In the genomic region with DNA sequence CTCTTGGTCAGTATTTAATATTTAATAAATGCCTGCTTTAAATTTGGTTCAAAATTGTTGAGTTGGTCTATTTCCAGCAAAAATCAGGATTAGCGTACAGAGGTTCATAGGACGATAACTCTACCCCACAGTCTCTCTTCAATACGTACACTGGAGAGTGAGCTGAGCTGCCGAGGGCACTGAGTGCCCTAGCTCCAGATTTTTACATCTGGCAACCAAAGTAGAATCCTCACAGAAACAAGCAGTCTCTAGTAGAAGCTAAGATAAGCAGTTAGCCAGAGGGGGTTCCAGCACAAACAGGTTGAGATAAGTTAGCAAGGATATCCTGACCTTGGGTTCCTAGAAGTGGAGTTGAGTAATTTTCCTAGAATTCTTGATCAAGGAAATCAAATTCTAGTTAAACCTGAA, we compare ENCODE assay signal across 8 mouse cellular contexts. TPM values are rescaled to one million over a fixed set of nuclear protein-coding genes. Genes with fewer than 3 reads are reported as not detected.
DNase-seq lines count a peak whose midpoint lies in the region; ATAC-seq and TF ChIP-seq lines count a peak whose summit lies in the region.

No protein-coding gene starts in this region.

- H3K36me3 ChIP-seq in heart, embryonic 13.5 days = peaks cover 26% of the 10 kb centered on the region
- H3K36me3 ChIP-seq in hindbrain, embryonic 11.5 days (ENCODE audit: control insufficient read depth, insufficient read depth, low read length) = 0 out of 2 replicates have a peak, but pooled peaks cover 2% of the 10 kb centered on the region
- H3K36me3 ChIP-seq in midbrain, embryonic 10.5 days = peaks cover 20% of the 10 kb centered on the region

- in situ Hi-C loops in Patski (cut with MboI; ENCODE audit: low pct_unique_long_range_greater_than_20kb) = loop anchor here (25.0 kb wide), 1 partner anchor 436 kb away; no protein-coding TSS in a partner anchor

- H3K4me3 ChIP-seq in heart, embryonic 13.5 days = peak overlapping the region; percentile 70
- H3K4me3 ChIP-seq in hindbrain, embryonic 11.5 days (ENCODE audit: low read depth, low read length) = peak overlapping the region; percentile 68
- peak overlapping the region; percentile 85 for H3K4me3 ChIP-seq in midbrain, embryonic 10.5 days

- DNase-seq in heart, postnatal 10 days = no peak
- no peak for DNase-seq in Patski (ENCODE audit: low read depth, low spot score)
- DNase-seq in hindbrain, embryonic 11.5 days (ENCODE audit: low spot score) = no peak
- DNase-seq in midbrain, embryonic 10.5 days (ENCODE audit: low spot score) = no peak
- DNase-seq in ovary, adult 18-20 months (ENCODE audit: low spot score) = no peak
- DNase-seq in spleen, postnatal 4 days (ENCODE audit: low spot score in 2 of 2) = no peak
- DNase-seq in spleen, postnatal 10 days (ENCODE audit: low spot score in 2 of 2) = no peak

- CTCF ChIA-PET in Patski (lab: Charles Lee) = no interaction called here

- peak overlapping the region; percentile 84 for H3K9ac ChIP-seq in heart, embryonic 13.5 days
- peak overlapping the region; percentile 69 for H3K9ac ChIP-seq in hindbrain, embryonic 11.5 days (ENCODE audit: low read depth, low read length)

- 7% methylated on average over 4 of the region's 4 CpGs for WGBS in heart, embryonic 13.5 days
- WGBS in hindbrain, embryonic 11.5 days = 8% methylated on average over 4 of the region's 4 CpGs
- WGBS in midbrain, embryonic 10.5 days = 8% methylated on average over 4 of the region's 4 CpGs

- TF ChIP-seq CTCF in Patski (IDR thresholded peaks at IDR 0.05) = no peak

- ATAC-seq in heart, embryonic 13.5 days (ENCODE audit: extremely low read depth, insufficient number of reproducible peaks, low FRiP score, low TSS enrichment) = 0 out of 2 replicates have a peak, but pooled peaks have one; percentile 6
- ATAC-seq in Patski = peak; percentile 42
- ATAC-seq in hindbrain, embryonic 11.5 days (ENCODE audit: low FRiP score) = peak; percentile 77

- peak overlapping the region; percentile 51; the same call in 1 of the 2 replicates for H3K27ac ChIP-seq in heart, embryonic 13.5 days (replicated peaks)
- H3K27ac ChIP-seq in hindbrain, embryonic 11.5 days (ENCODE audit: low read depth, low read length) = no peak overlapping the region
- peak overlapping the region; percentile 83 for H3K27ac ChIP-seq in midbrain, embryonic 10.5 days (replicated peaks)

- peak overlapping the region; percentile 78 for H3K4me2 ChIP-seq in heart, embryonic 13.5 days
- peak overlapping the region; percentile 63 for H3K4me2 ChIP-seq in hindbrain, embryonic 11.5 days (replicated peaks; ENCODE audit: low read depth, low read length)

- no peaks in the 10 kb centered on the region for H3K9me3 ChIP-seq in heart, embryonic 13.5 days
- H3K9me3 ChIP-seq in hindbrain, embryonic 11.5 days (ENCODE audit: control insufficient read depth, low read length) = no peaks in the 10 kb centered on the region
- peaks cover 5% of the 10 kb centered on the region; the same call in 1 of the 2 replicates for H3K9me3 ChIP-seq in midbrain, embryonic 10.5 days (replicated peaks)

- intact Hi-C loops in heart, postnatal 10 days (cut with DNase I) = loop anchor here (10.0 kb wide), 1 partner anchor 404 kb away; no protein-coding TSS in a partner anchor

- POLR2A ChIA-PET in Patski (lab: Charles Lee) = interaction anchor here (0.7 kb wide), 1 partner anchor 10 kb away, joined by 3 read pairs; no protein-coding TSS in a partner anchor

- H3K4me1 ChIP-seq in heart, embryonic 13.5 days = peaks cover 15% of the 10 kb centered on the region
- H3K4me1 ChIP-seq in hindbrain, embryonic 11.5 days (replicated peaks; ENCODE audit: control insufficient read depth, insufficient read depth, low read length) = 0 out of 2 replicates have a peak, but pooled peaks cover 2% of the 10 kb centered on the region
- H3K4me1 ChIP-seq in midbrain, embryonic 10.5 days = peaks cover 14% of the 10 kb centered on the region

- H3K27me3 ChIP-seq in heart, embryonic 13.5 days (replicated peaks) = no peaks in the 10 kb centered on the region
- H3K27me3 ChIP-seq in Patski = no peaks in the 10 kb centered on the region
- no peaks in the 10 kb centered on the region for H3K27me3 ChIP-seq in hindbrain, embryonic 11.5 days (ENCODE audit: control insufficient read depth, insufficient read depth, low read length)
- H3K27me3 ChIP-seq in midbrain, embryonic 10.5 days (ENCODE audit: low read depth, poor library complexity, severe bottlenecking) = no peaks in the 10 kb centered on the region

RNA-seq across cellular contexts. Expression of a gene that starts 0.4 kb away (rescaled TPM):
- polyA plus RNA-seq in heart, embryonic 13.5 days (2015; fragmentation: Nextera tagmentation; extraction: Ambion mirVana) = 3.6 and 3.9 TPM in 2 replicates
- 10 to 100 TPM; 11.2 to 12.4 TPM for total RNA-seq in heart, postnatal 10 days (2021)
- polyA plus RNA-seq in Patski (2021) = 4.4 TPM
- 5.5 and 7.3 TPM in 2 replicates for polyA plus RNA-seq in hindbrain, embryonic 11.5 days (2014; fragmentation: Nextera tagmentation; extraction: Ambion mirVana)
- polyA plus RNA-seq in midbrain, embryonic 10.5 days (2016; fragmentation: Nextera tagmentation; extraction: Ambion mirVana) = 5.3 and 5.9 TPM in 2 replicates

RNA-seq across cellular contexts. Expression of a gene that starts 20.0 kb away (rescaled TPM):
- 27.2 and 27.6 TPM in 2 replicates for polyA plus RNA-seq in heart, embryonic 13.5 days (2015; fragmentation: Nextera tagmentation; extraction: Ambion mirVana)
- total RNA-seq in heart, postnatal 10 days (2021) = 10 to 100 TPM in 1 of 2 experiments, 1 to 10 TPM in 1; 8.8 to 12.4 TPM
- 14.4 TPM for polyA plus RNA-seq in Patski (2021)
- polyA plus RNA-seq in hindbrain, embryonic 11.5 days (2014; fragmentation: Nextera tagmentation; extraction: Ambion mirVana) = 32.9 and 36.7 TPM in 2 replicates
- polyA plus RNA-seq in midbrain, embryonic 10.5 days (2016; fragmentation: Nextera tagmentation; extraction: Ambion mirVana) = 73.8 and 79.9 TPM in 2 replicates

RNA-seq across cellular contexts. Expression of a gene that starts 20.2 kb away (rescaled TPM):
- polyA plus RNA-seq in heart, embryonic 13.5 days (2015; fragmentation: Nextera tagmentation; extraction: Ambion mirVana) = 7.5 and 8.0 TPM in 2 replicates
- total RNA-seq in heart, postnatal 10 days (2021) = 10 to 100 TPM; 11.2 to 14.3 TPM
- 9.3 TPM for polyA plus RNA-seq in Patski (2021)
- polyA plus RNA-seq in hindbrain, embryonic 11.5 days (2014; fragmentation: Nextera tagmentation; extraction: Ambion mirVana) = 11.8 and 15.3 TPM in 2 replicates
- polyA plus RNA-seq in midbrain, embryonic 10.5 days (2016; fragmentation: Nextera tagmentation; extraction: Ambion mirVana) = 16.7 TPM in 2 replicates

RNA-seq across cellular contexts. Expression of a gene that starts 39.0 kb away (rescaled TPM):
- polyA plus RNA-seq in heart, embryonic 13.5 days (2015; fragmentation: Nextera tagmentation; extraction: Ambion mirVana) = 8.5 and 9.1 TPM in 2 replicates
- total RNA-seq in heart, postnatal 10 days (2021) = 1 to 10 TPM; 3.4 to 5.2 TPM
- 0.19 TPM for polyA plus RNA-seq in Patski (2021)
- 7.9 and 8.6 TPM in 2 replicates for polyA plus RNA-seq in hindbrain, embryonic 11.5 days (2014; fragmentation: Nextera tagmentation; extraction: Ambion mirVana)
- 5.8 and 7.4 TPM in 2 replicates for polyA plus RNA-seq in midbrain, embryonic 10.5 days (2016; fragmentation: Nextera tagmentation; extraction: Ambion mirVana)

RNA-seq across cellular contexts. Expression of a gene that starts 55.9 kb away (rescaled TPM):
- polyA plus RNA-seq in heart, embryonic 13.5 days (2015; fragmentation: Nextera tagmentation; extraction: Ambion mirVana) = 102 and 105 TPM in 2 replicates
- 100 to 1,000 TPM; 583 to 610 TPM for total RNA-seq in heart, postnatal 10 days (2021)
- 52.4 TPM for polyA plus RNA-seq in Patski (2021)
- 33.2 and 39.0 TPM in 2 replicates for polyA plus RNA-seq in hindbrain, embryonic 11.5 days (2014; fragmentation: Nextera tagmentation; extraction: Ambion mirVana)
- polyA plus RNA-seq in midbrain, embryonic 10.5 days (2016; fragmentation: Nextera tagmentation; extraction: Ambion mirVana) = 45.1 and 53.2 TPM in 2 replicates

Comparison
In these comparisons a context has a peak if more than half of its experiments do, and no peak if none do; other contexts are left out.
1. ATAC-seq: peak in every context shown above with its lines; median percentile 77 in hindbrain, embryonic 11.5 days; 42 in Patski; 6 in heart, embryonic 13.5 days.